Mouse (Mus musculus) heart, postnatal 36 days (tissue): Measurements from ENCODE around the gene Znrf4. TPM values are rescaled to one million over a fixed set of nuclear protein-coding genes. Genes with fewer than 3 reads are reported as not detected.
A peak's percentile ranks its signal among the peaks of the same experiment; 100 is the strongest.

ENCODE experiments used
- DNase-seq, 2 experiments: peaks; one replicate each; pipeline ENCODE4 v3.0.0; 2021 to 2022
- intact Hi-C: fragments of 180-260 bp; cut with DNase I; formaldehyde crosslinking; loops from one replicate; pipeline ENCODE4 v1.15.1; 2025
- total RNA-seq, 2 experiments: library from RNA; stranded (reverse); gene quantifications; 2 replicates each; pipeline ENCODE4 v1.2.3; 2021

Znrf4 gene
- not detected for total RNA-seq

DNA sequence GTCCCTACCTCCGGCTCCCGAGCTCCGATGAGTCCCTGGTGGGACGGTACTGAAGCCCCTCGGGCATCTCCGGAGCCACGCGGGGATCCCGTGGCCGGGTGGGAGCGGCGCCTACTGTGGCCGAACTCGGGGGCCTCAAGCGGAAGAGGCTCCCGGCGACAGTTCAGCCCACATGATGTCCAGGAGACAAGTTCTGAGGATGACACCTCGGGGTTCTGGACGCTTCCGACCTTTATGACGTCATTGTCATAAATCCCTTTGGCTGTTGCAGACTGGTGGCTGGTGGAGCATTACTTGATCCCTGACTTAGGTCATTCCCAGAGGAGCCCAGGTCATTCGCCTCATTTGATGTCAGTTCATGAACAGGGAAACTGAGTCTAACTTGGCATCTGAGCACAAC is at the start of gene Znrf4:
Znrf4 (minus strand) TSS at position 122 of the 400 bp plus-strand sequence.
- intact Hi-C loops, result no loop called here
- no peak for DNase-seq

DNA sequence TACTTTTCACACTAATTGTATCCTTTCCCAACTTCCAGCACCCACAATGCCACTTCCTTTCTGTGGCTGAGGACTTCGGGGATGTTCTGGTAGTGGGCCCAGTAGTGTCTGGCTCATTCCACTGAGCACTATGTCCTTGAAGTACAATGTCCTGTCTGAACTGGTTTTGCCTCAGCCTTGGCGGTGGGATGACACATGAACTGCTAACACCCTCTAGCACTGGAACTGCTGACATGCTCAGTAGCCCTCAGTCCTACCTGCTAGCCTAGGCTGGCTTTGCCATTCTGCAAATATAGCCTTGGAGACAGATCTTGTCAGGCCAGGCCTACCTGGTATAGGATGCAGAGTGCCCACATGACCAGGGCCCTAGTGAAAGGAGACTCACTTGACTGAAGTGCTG is 49.6 kb upstream of the Znrf4 start:
- no peak for DNase-seq
- intact Hi-C loops, result loop anchor here (10.0 kb wide), 1 partner anchor 467 kb away; no protein-coding TSS in a partner anchor

GRCm38 (mm10) chr17:56560131-56560530 is 47.9 kb upstream of the Znrf4 start:
- intact Hi-C loops, result loop anchor here (10.0 kb wide), 1 partner anchor 465 kb away; no protein-coding TSS in a partner anchor
- no peak for DNase-seq

DNA sequence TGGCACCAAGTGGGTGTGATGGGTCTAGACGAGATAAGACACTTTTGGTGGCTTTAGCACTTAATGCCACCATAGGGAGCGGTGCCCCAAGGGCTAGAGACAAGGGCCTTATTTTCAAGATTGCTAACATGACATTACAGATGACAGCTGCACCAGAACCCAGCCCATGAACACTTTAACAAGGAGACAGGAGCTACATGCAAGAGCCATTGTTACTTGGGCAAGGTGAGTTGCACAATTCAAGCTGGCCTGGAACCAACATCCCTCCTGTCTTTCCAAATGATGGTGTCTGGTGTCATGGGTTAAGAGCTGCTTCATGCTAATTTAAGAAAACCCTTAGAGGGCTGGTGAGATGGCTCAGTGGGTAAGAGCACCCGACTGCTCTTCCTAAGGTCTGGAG is 47.2 kb upstream of the Znrf4 start:
- no peak for DNase-seq
- intact Hi-C loops, result no loop called here

- DNase-seq, result peak; percentile 63 to 70
- intact Hi-C loops, result no loop called here
Measured at GRCm38 (mm10) chr17:56558448-56558847, 46.2 kb upstream of the Znrf4 start.

DNA sequence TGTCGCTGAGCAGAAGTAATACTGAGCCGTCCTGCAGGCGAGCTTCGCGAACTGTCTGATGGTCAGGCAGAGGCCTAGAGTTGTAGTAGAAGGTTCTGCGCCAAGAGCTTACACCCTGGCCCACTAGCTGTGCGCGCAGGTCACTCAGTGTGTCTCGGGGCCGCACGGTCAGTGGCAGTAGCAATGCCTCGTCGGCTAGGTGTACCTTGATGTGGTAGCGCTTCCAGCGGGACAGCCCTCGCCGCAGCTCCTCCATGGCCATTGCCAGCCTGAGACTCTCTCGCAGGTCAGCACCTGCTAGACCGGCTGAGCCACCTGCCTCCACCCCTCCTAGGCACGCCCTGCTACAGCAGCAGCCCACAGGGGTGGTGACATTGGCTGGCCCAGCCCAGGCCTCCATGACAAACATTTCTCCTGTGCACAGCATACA is 41.9 kb upstream of the Znrf4 start, which contains the start of gene Gm20219:
Gm20219 (minus strand) TSS at position 266 of the 430 bp plus-strand sequence.
- intact Hi-C loops, result loop anchor here (1.0 to 5.0 kb wide), 2 partner anchors 127 to 197 kb away; no protein-coding TSS in a partner anchor

DNA sequence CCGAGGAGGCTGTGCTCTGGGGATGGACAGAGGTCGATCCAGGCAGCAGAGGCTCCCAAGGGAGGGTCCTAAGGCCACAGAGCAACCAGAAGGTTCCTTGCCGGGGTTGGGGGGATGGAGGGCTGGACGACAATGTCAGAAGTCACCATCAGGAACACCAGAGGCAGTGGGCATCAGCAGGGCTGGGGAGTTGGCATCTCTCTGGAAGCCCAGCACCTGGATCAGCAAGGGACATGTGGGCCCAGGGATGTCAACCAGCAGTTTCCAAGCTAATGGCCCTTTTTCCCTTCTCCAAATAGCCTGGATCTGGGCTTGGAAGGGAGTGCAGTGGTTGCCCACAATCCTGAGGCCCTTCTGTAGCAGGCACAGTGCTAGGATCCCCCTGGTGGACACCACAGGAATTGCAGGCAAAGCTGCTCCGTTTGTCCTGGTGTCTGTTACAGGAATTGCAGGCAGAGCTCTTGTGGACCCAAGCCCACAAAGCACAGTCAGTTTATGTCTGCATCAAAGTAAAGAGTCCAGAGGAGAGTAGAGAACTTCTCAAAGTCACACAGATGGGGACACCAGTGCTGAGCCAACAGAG is 40.6 kb upstream of the Znrf4 start:
- peak; percentile 74 for DNase-seq

More for the DNA sequence above, 41.9 kb upstream of the Znrf4 start, which contains the start of gene Gm20219:
- no peak for DNase-seq

DNA sequence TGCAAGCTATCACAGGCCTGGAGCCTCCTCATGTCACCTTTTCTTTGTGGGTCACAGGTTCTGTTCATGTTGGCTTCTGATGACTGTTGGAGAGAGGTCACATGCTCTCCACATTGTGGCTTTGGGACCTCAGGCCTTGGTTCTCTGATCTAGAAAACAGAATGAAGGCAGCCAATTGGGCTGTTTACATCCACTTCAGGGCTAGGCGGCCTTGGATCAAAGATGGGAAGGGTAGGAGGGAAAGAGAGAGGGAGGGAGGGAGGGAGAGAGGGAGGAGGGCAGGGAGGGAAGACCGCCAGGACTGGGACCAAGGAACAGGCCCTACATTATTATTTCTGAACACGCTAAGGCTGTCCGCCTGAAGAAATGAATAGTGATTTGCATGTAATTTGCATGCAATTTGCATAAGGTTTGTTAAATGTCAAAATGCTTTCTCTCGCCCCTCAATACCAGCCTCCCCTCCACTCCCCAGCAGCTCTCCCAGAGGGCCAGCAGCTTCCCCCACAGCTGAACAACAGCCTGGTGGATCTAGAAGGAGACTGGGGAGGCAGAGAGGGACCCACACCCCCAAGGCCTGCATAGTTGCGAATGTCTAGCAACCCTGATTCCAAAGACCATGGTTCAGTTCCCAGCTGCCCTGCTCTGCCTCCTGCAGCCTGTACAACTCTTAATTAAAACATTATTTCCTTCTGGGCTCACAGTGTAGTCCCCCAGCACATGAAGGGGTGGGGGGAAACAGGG is 39.8 kb upstream of the Znrf4 start:
- DNase-seq, result no peak
- intact Hi-C loops, result loop anchor here (2.0 to 5.0 kb wide), 2 partner anchors 117 to 125 kb away; no protein-coding TSS in a partner anchor

More for the DNA sequence above, 40.6 kb upstream of the Znrf4 start:
- intact Hi-C loops, result loop anchor here (2.0 to 5.0 kb wide), 2 partner anchors 116 to 126 kb away; no protein-coding TSS in a partner anchor

DNA sequence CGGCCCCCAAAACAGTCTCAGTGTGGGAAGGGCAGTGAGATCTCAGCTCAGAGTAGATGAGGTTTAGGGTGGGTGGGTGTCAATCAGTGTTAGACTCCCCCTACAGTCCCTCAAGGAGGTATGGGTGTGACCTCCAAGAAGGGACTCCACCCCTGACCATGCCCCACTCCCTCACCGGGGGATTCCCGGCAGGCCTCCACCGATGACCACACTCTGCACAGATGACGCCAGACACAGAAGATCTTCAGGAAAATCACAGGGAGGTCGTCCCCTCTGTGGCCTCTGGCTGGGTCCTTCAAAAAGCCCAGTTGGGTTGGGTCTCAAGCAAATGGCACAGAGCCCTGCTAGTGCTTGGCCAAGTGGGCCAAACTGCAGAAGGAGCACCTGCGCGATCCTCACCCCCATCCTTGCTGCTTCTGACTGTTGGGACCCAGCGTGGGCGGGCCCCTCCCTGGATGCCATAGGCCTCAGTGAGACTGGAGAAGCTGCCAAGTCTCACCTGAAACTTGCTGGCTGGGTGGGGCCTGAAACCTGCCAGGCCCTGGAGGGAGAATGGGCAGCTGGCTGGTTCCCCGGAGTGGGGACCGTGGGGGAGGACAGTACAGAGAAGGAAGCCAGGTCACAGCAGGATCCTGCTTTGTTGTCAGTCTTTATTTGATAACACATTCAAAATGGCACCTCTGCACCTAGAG is 38.7 kb upstream of the Znrf4 start:
- intact Hi-C loops, result loop anchor here (5.0 kb wide), 1 partner anchor 124 kb away; no protein-coding TSS in a partner anchor
- no peak for DNase-seq

DNA sequence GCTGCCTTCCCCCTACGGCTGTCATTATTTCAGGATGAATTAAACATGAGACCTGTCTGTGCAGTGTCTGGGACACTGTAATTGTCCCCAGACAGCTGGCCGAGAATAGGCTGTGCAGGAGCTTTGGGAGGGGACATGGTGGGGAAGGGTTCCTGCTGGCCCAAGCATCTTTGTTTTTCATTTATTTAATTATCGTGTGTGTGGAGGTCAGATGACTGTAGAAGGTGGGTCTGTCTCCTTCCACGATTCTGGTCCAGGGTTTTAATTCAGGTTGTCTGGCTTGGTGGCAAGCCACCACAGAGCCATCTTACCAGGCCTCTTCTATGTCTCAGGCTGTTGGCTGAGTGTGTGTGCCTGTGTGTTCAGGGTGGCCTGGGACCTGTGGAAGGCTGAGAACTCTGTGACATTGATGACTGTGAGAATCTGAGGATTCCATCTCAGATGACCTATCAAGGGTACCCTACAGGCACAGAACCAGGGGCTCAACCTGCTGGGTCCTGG is 36.4 kb upstream of the Znrf4 start:
- intact Hi-C loops, result no loop called here
- DNase-seq, result no peak

GRCm38 (mm10) chr17:56547846-56548604 is 35.8 kb upstream of the Znrf4 start:
- no peak for DNase-seq
- intact Hi-C loops, result no loop called here

- intact Hi-C loops, result no loop called here
Measured at GRCm38 (mm10) chr17:56547116-56547845, 35.0 kb upstream of the Znrf4 start.

GRCm38 (mm10) chr17:56546576-56546975 is 34.3 kb upstream of the Znrf4 start:
- intact Hi-C loops, result no loop called here
- no peak for DNase-seq

More at GRCm38 (mm10) chr17:56547116-56547845, 35.0 kb upstream of the Znrf4 start:
- no peak for DNase-seq

- no peak for DNase-seq
- intact Hi-C loops, result no loop called here
Measured at GRCm38 (mm10) chr17:56545945-56546344, 33.7 kb upstream of the Znrf4 start.

DNA sequence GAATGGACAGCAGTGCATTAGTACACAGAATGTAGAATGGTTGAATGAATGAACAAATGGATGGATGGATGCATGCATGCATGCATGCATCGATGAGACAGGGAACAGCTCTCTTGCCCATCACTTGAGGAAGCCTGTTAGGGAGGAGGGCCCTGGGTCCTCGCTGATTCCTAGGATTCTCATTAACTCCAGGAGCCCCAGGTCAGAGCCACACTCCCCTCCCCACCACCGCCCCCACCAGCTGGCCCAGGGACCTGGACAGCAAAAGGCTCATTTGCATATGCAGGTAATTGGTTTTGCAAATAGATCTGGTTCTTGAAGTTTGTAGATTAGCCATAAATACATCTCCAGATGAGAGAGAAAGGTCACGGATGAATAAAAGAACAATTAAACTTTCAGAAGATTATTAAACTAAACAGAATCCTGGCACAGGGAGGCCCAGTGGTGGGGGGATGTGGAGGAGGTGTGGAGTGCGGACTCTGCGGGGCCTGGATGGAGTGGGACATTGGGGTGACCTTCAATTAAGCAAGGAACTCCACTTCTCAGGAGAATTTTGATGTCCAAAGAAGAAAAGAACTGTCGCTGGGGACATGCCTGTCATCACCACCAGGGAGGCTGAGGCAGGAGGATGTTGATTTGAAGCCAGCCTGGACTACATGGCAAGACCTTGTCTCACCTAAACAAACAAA is 32.6 kb upstream of the Znrf4 start:
- intact Hi-C loops, result no loop called here
- no peak for DNase-seq

GRCm38 (mm10) chr17:56543684-56544224 is 31.5 kb upstream of the Znrf4 start:
- DNase-seq, result no peak
- intact Hi-C loops, result no loop called here

- intact Hi-C loops, result no loop called here
- no peak for DNase-seq
Measured at GRCm38 (mm10) chr17:56542736-56543135, 30.5 kb upstream of the Znrf4 start.

GRCm38 (mm10) chr17:56540562-56540975 is 28.3 kb upstream of the Znrf4 start:
- no peak for DNase-seq
- intact Hi-C loops, result no loop called here
